Mouse (Mus musculus) kidney, postnatal 0 days (tissue): ENCODE measurements around the gene Haghl. TPM values are rescaled to one million over a fixed set of nuclear protein-coding genes. Genes with fewer than 3 reads are reported as not detected.

ENCODE experiments used
- ATAC-seq: fragments of 200-750 bp; cut with Nextera tagmentation; replicated peaks from 2 replicates; pipeline ENCODE4 v1.8.0; 2017; ENCODE audit warnings: low read depth, moderate number of reproducible peaks, moderate TSS enrichment, moderate library complexity; ENCODE audit not compliant: low FRiP score
- DNase-seq: peaks from one replicate; pipeline ENCODE4 v3.0.0-alpha.2; 2016; ENCODE audit warnings: low spot score
- H3K27ac ChIP-seq: fragments of 300-500 bp; sonication (generic); 2 replicates; pipeline ENCODE4 v1.5.1; 2014; ENCODE audit warnings: mild to moderate bottlenecking
- H3K27me3 ChIP-seq: fragments of 300-500 bp; sonication (generic); 2 replicates; pipeline ENCODE4 v1.6.1; 2014; ENCODE audit warnings: low read length, mixed read lengths; ENCODE audit not compliant: insufficient read depth
- H3K36me3 ChIP-seq: fragments of 300-500 bp; sonication (generic); 2 replicates; pipeline ENCODE4 v1.6.1; 2014; ENCODE audit warnings: low read length, mixed read lengths; ENCODE audit not compliant: insufficient read depth
- H3K4me1 ChIP-seq: fragments of 300-500 bp; sonication (generic); replicated peaks from 2 replicates; pipeline ENCODE4 v1.6.1; 2014; ENCODE audit warnings: antibody characterized with exemption, low read length, mixed read lengths; ENCODE audit not compliant: insufficient read depth
- H3K4me2 ChIP-seq: fragments of 300-500 bp; sonication (generic); 2 replicates; pipeline ENCODE4 v1.6.1; 2014; ENCODE audit warnings: mild to moderate bottlenecking, low read length, moderate library complexity, mixed read lengths
- H3K4me3 ChIP-seq: fragments of 300-500 bp; sonication (generic); replicated peaks from 2 replicates; pipeline ENCODE4 v1.5.1; 2014; ENCODE audit warnings: low read depth, low read length
- H3K9ac ChIP-seq: fragments of 300-500 bp; sonication (generic); 2 replicates; pipeline ENCODE4 v1.6.1; 2014; ENCODE audit warnings: low read depth, low read length
- H3K9me3 ChIP-seq: fragments of 300-500 bp; sonication (generic); replicated peaks from 2 replicates; pipeline ENCODE4 v1.6.1; 2016; ENCODE audit warnings: low read length, inconsistent platforms, mixed read lengths
- CTCF ChIP-seq: IDR thresholded peaks from 2 replicates; pipeline ENCODE4 v1.5.1; 2016; ENCODE audit warnings: antibody characterized with exemption, low read depth, mild to moderate bottlenecking, moderate library complexity
- WGBS: fragments of 180-500 bp; shearing (Covaris S2); extraction: QIAGEN DNeasy Blood & Tissue Kit; methylation state at CpG from one replicate; pipeline ENCODE4 v1.1.7; 2014; 5-methylcytosine and 5-hydroxymethylcytosine counted together
- microRNA-seq: library from miRNA; unstranded; fragments of <30 nt; microRNA quantifications from one replicate; pipeline ENCODE4, GENCODE M21; 2016
- polyA plus RNA-seq: library from polyadenylated mRNA; unstranded; fragments of >200 nt; fragmentation: Nextera tagmentation; extraction: Ambion mirVana; gene quantifications from 2 replicates; pipeline ENCODE4 v1.2.1, GENCODE M21; 2015

The Haghl gene
- polyA plus RNA-seq, 1 experiment from 2014 or later = 79.9 TPM

GRCm38 (mm10) chr17:25738861-25739260 is 46.6 kb downstream of the Haghl start:
- no peak for TF ChIP-seq CTCF
- WGBS = 74% methylated on average over 7 of the region's 7 CpGs
- Histone ChIP-seq H3K27ac (no peak overlapping the region), H3K9ac (no peak overlapping the region), H3K36me3 (no peaks in the 10 kb centered on the region), H3K4me3 (no peak overlapping the region), H3K9me3 (no peaks in the 10 kb centered on the region), H3K4me1 (no peaks in the 10 kb centered on the region), H3K4me2 (no peak overlapping the region), H3K27me3 (no peaks in the 10 kb centered on the region)
- ATAC-seq (no peak), DNase-seq (no peak)

GRCm38 (mm10) chr17:25735745-25736144 is 49.7 kb downstream of the Haghl start, which contains the start of gene Mslnl:
TSS of gene Mslnl (plus strand) at chr17:25736042.
- DNase-seq (no peak), ATAC-seq (no peak)
- no peak within 1 kb of the TSS for H3K4me3 ChIP-seq
- H3K27me3 ChIP-seq = no peaks in the 10 kb centered on the region
- no peaks in the 10 kb centered on the region for H3K36me3 ChIP-seq
- no peaks in the 10 kb centered on the region for H3K4me1 ChIP-seq
- TF ChIP-seq CTCF = no peak
- no peak within 1 kb of the TSS for H3K4me2 ChIP-seq
- H3K9ac ChIP-seq = no peak within 1 kb of the TSS
- H3K27ac ChIP-seq = no peak within 1 kb of the TSS
- no peaks in the 10 kb centered on the region for H3K9me3 ChIP-seq
- WGBS = 63% methylated on average over 3 of the region's 3 CpGs

GRCm38 (mm10) chr17:25735246-25735645 is 50.2 kb downstream of the Haghl start:
- 78% methylated on average over 5 of the region's 5 CpGs for WGBS
- Histone ChIP-seq H3K27me3 (no peaks in the 10 kb centered on the region), H3K4me3 (no peak overlapping the region), H3K36me3 (0 out of 2 replicates have a peak, but pooled peaks cover 3% of the 10 kb centered on the region), H3K4me2 (no peak overlapping the region), H3K9me3 (no peaks in the 10 kb centered on the region), H3K27ac (no peak overlapping the region), H3K4me1 (no peaks in the 10 kb centered on the region), H3K9ac (no peak overlapping the region)
- ATAC-seq = no peak
- no peak for DNase-seq
- no peak for TF ChIP-seq CTCF

DNA sequence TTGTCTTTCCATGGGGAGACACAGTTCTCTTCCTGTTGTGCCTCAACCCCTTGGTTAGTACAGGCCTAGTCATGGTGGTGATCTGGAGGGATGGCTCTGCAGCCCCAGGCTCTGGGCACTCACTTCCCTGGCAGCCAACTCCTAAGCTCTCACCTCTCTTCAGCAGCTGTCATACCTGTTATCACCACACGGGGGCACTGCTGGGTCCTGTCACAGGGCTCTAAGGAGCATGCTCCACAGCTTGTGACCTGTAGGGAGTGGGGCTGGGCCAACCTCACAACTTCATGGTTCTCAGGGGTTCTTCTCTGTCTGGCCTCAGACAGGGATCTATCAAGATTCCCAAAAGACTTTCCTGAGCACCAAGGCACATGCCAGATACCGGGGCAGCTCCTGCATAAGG is 53.4 kb downstream of the Haghl start:
- Histone ChIP-seq H3K36me3 (0 out of 2 replicates have a peak, but pooled peaks cover 3% of the 10 kb centered on the region), H3K27ac (no peak overlapping the region), H3K9me3 (no peaks in the 10 kb centered on the region), H3K9ac (no peak overlapping the region), H3K27me3 (no peaks in the 10 kb centered on the region), H3K4me3 (no peak overlapping the region), H3K4me1 (peaks cover 10% of the 10 kb centered on the region), H3K4me2 (no peak overlapping the region)
- TF ChIP-seq CTCF = peak; percentile 97
- ATAC-seq = no peak
- DNase-seq = peak; percentile 84
- 21% methylated on average over 2 of the region's 2 CpGs for WGBS

Small RNAs within 50 kb of the gene (microRNA-seq; reads per million reads assigned to microRNA genes)
- gene Gm25083 (not detected), gene Mir3082 (0.60 reads per million), gene Mir6966 (1.0 reads per million)

Other genes with a start within 250 kb of the Haghl start
- 1.8 and 2.2 TPM in 2 replicates for gene Sox8, start 215.0 kb downstream of the Haghl start, polyA plus RNA-seq
- 22.0 and 25.5 TPM in 2 replicates for gene Lmf1, start 206.6 kb downstream of the Haghl start, polyA plus RNA-seq
- gene Gng13, start 68.5 kb downstream of the Haghl start, polyA plus RNA-seq = 0.70 TPM in 2 replicates
- gene Chtf18, start 58.3 kb downstream of the Haghl start, polyA plus RNA-seq = 10.3 and 13.8 TPM in 2 replicates
- gene Rpusd1, start 58.0 kb downstream of the Haghl start, polyA plus RNA-seq = 14.9 and 16.5 TPM in 2 replicates
- not detected in 2 replicates for gene Mslnl, start 49.6 kb downstream of the Haghl start, polyA plus RNA-seq
- 6.6 and 9.6 TPM in 2 replicates for gene Msln, start 31.3 kb downstream of the Haghl start, polyA plus RNA-seq
- gene Narfl, start 11.9 kb downstream of the Haghl start, polyA plus RNA-seq = 34.5 and 35.3 TPM in 2 replicates
- 0.13 and 0.17 TPM in 2 replicates for gene Ccdc78, start 907 bp upstream of the Haghl start, polyA plus RNA-seq
- 112 and 117 TPM in 2 replicates for gene Fam173a, start 7.2 kb upstream of the Haghl start, polyA plus RNA-seq
- 0.82 TPM in 1 of 2 replicates, not detected in the other for gene AC134908.4, start 10.0 kb upstream of the Haghl start, polyA plus RNA-seq
- gene Metrn, start 11.5 kb upstream of the Haghl start, polyA plus RNA-seq = 45.4 and 50.9 TPM in 2 replicates
- gene Fbxl16, start 23.4 kb upstream of the Haghl start, polyA plus RNA-seq = 0.34 and 0.56 TPM in 2 replicates
- gene Wdr24, start 38.0 kb upstream of the Haghl start, polyA plus RNA-seq = 21.0 and 22.1 TPM in 2 replicates
- gene Jmjd8, start 43.2 kb upstream of the Haghl start, polyA plus RNA-seq = 53.1 and 54.5 TPM in 2 replicates
- 267 and 287 TPM in 2 replicates for gene Stub1, start 47.7 kb upstream of the Haghl start, polyA plus RNA-seq
- 3.7 and 3.9 TPM in 2 replicates for gene Rhbdl1, start 51.6 kb upstream of the Haghl start, polyA plus RNA-seq
- gene Gm20683, start 56.1 kb upstream of the Haghl start, polyA plus RNA-seq = 2.7 and 2.8 TPM in 2 replicates
- gene Rhot2, start 59.2 kb upstream of the Haghl start, polyA plus RNA-seq = 21.1 and 22.4 TPM in 2 replicates
- 10.6 and 10.7 TPM in 2 replicates for gene Wdr90, start 75.8 kb upstream of the Haghl start, polyA plus RNA-seq
- 128 and 138 TPM in 2 replicates for gene Mcrip2, start 83.1 kb upstream of the Haghl start, polyA plus RNA-seq
- gene Mettl26, start 89.4 kb upstream of the Haghl start, polyA plus RNA-seq = 106 and 119 TPM in 2 replicates
- gene Wfikkn1, start 95.2 kb upstream of the Haghl start, polyA plus RNA-seq = 0.38 and 0.51 TPM in 2 replicates
- gene Rab40c, start 134.1 kb upstream of the Haghl start, polyA plus RNA-seq = 20.4 and 22.1 TPM in 2 replicates
- gene Pigq, start 159.3 kb upstream of the Haghl start, polyA plus RNA-seq = 69.5 and 70.2 TPM in 2 replicates
- 1.1 and 2.5 TPM in 2 replicates for gene Nhlrc4, start 159.3 kb upstream of the Haghl start, polyA plus RNA-seq
- 6.8 and 7.2 TPM in 2 replicates for gene A930017K11Rik, start 166.9 kb upstream of the Haghl start, polyA plus RNA-seq
- gene Capn15, start 200.1 kb upstream of the Haghl start, polyA plus RNA-seq = 17.0 and 19.8 TPM in 2 replicates